Mouse (Mus musculus): Measurements from ENCODE around the gene Mtmr11.
"Not testable (repeated sequence)": the region's sequence is repeated elsewhere in the genome, so short reads cannot be mapped to it uniquely, and the experiment has no call there.

The Mtmr11 gene

DNA sequence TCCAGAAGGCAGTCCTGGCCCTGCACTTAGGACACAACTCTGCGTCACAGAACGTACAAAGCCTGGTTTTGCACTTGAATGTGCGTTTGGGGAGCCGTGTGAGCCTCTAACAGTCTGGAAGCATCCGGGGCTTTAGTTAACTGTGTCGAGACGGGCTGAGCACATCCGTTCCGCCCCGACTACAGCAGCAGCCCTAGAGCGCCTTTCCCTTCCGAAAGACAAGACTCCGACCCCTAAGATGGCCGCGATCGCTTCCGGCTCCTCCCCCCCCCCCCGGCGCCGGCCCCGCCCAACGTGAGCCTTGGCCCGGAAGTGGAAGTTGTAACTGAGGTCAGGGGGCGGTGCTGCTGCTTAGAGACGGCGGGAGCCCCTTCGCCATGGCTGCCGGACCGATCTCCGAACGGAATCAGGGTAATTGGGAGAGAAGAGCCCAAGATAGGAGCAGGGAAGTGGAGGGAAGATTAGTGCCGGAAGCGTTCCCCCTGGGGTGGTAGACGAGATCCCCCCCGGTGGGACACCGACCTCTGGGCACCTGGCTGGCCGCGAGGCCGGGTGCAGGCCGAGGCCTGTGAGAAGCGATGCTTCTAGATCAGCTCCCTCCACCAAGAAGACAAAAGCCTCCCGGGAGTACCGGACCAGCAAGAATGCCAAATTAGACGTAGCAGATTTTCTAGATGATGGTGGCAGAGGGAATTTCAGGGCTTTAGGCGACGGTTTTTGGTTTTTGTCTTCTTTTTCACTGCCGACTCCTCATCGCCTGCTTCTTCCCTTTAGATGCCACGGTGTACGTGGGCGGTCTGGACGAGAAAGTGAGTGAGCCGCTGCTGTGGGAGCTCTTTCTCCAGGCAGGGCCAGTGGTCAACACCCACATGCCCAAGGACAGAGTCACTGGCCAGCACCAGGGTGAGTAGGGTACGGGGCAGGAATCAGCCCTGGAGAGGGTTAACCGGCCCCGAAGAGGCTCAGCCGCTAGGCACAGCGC is 10.7 kb downstream of the Mtmr11 start, which contains the start of gene Sf3b4:
Gene Sf3b4, plus strand, starts transcription at position 136 of the 982 bp plus-strand sequence.
- peak; percentile 62 to 70 for DNase-seq (ENCODE audit: low spot score in 2 of 2)

DNA sequence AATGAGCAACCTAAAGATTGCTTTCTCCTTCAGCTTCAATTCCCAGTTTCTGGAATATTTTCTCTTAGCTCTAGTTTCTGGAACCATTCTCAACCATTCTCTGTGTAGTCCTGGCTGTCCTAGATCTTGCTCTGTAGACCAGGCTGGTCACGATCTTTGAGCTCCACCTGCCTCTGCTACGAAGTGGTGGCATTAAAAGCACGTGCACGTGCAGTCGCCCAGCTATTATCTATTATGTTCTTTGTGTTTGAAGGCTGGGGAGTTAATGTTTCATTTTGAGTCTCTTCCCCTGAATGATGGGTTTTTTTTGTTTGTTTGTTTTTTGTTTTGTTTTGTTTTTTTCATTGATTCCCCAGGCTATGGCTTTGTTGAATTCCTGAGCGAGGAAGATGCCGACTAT is 11.4 kb downstream of the Mtmr11 start:
- DNase-seq (ENCODE audit: low spot score in 2 of 2), result no peak

DNA sequence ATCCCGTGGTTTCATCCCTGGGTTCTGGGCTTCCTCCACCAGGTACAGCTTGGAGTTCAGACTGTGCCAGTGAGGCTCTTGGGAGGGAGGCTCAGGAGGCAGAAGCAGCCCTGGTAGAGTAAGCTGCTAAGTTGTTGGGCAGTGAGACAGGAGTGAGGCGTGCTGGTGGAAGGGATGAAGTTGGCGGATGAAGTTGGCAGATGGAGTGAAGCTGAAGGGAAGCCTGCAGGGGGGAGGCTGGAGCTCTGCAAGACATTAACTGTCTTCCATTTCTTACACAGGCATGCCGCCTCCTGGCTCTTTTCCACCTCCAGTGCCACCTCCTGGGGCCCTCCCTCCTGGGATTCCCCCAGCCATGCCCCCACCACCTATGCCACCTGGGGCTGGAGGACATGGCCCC is 12.2 kb downstream of the Mtmr11 start:
- DNase-seq (ENCODE audit: low spot score in 2 of 2), result not testable (repeated sequence)

DNA sequence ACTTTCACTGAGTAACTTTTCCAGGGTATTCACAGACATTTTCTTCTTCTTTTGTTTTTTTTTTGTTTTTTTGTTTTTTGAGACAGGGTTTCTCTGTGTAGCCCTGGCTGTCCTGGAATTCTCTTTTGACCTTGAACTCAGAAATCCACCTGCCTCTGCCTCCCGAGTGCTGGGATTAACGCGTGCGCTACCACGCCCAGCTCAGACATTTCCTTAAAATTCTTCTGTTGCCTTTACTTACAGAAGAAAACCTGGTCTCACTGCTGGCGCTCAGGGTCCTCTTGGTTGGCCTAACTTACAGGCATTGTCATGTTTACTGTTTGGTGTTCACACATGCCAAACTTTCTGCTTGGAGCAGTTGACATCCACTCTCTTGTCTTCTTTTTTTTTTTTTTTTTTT is 13.4 kb downstream of the Mtmr11 start:
- no peak for DNase-seq (ENCODE audit: low spot score in 2 of 2)

DNA sequence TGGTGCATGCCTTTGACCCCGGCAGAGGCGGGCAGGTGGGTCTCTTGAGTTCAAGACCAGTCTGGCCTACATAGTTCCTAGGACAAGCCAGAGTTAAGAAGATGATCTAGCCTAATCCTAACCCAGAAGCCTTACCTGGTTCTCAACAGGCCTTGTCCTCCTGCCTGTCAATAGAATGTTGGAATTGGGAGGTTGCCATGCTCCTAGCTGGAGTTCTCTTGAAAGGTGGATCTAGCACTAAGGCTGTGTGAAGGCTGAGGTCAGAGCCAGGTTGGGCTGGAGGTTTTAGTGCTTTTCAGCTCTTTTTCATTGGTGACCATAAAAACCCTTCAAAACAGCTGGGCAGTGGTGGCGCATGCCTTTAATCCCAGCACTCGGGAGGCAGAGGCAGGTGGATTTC is 16.6 kb downstream of the Mtmr11 start:
- no peak for DNase-seq (ENCODE audit: low spot score in 2 of 2)

DNA sequence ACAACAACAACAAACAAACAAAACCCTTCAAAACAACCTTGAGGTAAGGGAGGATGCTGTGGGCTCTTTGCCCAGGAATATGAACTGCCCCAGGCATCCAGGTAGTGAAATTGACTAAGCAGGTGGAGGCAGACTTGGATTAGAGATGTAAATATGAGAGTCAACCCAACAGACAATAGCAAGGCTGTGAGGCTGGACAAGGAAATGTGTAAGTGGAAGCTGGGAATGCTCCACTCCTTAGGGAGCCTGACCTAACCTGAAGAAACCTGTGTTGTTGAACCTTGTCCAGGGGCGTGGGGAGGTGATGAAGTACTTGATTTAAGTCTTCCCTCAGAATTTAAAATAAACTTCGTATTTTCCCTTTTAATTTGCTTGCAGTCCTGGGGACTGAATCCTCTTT is 17.1 kb downstream of the Mtmr11 start:
- no peak for DNase-seq (ENCODE audit: low spot score in 2 of 2)

DNA sequence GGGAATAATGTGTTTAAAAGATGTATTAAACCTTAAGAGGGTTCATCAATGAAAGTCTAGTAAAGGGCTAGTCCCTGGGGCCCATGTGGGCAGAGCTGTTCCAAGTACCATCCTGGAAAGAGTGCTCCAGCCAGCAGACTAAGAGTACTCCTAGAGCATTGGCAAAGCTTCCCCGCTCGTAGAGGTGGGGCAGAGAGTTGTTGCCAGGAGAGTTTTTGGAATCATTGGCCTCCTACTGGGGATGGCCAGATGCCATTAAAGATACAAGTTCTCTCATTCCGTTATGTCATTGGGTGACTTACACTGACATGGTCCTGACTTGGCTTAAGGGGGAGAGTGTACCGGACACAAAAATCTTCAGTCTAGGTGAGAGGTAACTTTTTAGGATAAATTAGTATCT is 17.7 kb downstream of the Mtmr11 start:
- DNase-seq (ENCODE audit: low spot score in 2 of 2), result no peak

DNA sequence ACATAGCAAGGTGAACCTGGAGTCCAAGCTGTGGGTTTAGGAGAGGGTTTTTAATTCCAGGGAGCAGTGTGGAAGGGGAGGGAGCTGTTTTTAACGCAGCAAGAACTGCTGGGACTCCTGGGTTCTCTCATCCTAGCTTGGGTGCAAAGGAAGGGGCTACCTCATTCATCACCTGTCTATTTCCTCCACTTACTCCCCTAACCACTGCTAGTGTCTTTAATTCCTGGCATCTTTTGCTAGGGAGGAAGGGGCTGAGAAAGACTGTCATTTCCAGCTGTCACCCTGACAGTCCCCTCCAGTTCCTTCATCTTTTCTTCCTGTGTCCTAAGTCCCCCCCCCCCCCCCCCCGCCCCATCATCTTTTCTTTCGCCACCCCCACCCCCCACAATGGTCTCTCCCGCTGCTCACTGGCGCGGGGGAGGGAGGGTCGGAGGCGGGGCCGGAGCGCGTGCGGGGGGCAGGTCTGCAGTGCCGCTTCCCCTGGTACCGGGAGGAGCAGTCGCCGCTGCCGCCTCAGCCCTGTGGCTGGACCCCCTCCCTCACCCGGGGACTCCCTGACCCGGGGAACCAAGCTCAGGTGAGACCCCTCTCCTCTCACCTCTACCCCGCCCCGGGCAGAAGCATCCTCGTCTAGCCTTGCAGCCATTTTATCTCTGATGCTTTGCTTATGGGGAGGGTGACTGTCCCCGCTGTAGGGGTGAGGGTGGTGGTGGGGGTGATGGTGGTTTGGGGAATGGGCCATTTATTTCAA is 19.1 kb downstream of the Mtmr11 start, which contains the start of gene Sv2a:
Gene Sv2a, plus strand, starts transcription at position 425 of the 751 bp plus-strand sequence.
- DNase-seq (ENCODE audit: low spot score in 2 of 2), result no peak

DNA sequence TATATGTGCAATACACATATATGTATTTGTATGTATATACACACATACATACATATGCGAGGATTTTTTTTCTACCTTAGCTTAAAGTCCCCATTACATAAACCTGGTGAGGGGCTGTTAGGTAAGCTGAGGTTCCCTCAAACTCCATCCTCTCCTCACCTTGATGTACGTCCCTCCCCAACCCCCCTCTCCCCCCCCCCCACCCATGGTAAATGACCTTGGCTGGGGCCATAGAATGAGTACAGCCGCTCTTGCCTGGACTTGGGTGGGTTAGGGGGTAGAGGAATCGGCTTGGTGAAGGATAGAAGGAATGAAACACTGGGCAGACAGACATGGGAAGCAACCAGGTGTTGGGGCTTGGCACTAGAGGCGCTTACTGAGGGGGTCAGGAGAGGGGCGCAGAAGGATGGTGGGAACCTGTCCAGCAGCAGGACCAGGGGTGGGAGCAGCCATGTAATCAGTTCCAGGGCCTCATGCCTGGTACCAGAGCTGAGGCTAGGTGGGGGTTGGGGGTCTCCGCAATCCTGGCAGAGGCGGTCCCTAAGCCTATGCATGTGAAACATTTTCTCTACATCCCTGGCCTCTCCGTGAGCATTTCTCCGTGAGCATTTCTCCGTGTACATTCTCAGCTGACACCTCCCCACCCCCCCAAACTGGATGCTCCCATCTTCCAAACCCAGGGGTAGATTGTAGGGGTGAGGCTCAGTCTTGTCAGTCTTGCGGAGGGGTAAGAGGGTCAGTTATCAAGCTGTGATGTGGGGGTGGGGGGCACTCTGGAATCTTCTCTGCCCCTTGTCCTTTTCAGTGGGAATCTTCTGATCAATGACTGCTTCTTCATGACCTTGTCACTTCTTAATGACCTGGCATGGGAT is 19.9 kb downstream of the Mtmr11 start:
- no peak for DNase-seq (ENCODE audit: low spot score in 2 of 2)

DNA sequence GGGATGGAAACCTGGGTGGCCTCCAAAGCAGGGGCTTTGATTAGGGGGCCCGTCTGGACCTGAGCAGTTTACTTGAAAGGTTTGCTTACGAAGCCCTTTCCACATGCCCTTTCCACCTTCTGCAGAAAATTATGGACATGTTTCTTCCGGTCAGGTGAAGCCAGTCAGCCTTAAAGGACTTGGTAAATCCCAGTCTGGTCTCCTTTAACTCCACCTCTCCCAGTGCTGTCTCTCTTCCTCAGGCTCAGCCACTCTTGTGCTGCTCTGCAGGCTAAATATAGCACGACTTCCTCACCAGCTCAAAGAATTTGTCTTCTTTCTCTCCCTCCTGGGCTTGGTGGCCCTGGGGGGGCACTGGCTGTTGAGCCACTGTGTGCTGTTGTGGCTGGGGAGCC is 20.6 kb downstream of the Mtmr11 start:
- no peak for DNase-seq (ENCODE audit: low spot score in 2 of 2)

DNA sequence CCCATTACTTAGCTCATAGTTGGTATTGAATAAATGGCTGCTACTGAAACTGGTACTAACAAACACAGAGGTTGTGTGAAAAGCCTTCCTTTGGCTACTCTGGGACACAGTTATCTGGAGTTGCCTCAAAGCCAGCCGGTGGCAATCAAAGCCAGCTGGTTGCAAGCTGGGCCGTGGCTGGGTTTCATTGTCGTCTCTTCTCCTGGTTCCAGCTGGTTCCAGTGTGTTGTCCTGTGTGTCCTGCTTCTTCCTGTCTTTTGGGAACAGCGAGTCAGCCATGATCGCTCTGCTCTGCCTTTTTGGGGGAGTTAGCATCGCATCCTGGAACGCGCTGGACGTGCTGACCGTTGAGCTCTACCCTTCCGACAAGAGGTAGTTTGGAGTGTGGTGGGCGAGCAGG is 31.2 kb downstream of the Mtmr11 start:
- no peak for DNase-seq (ENCODE audit: low spot score in 2 of 2)

DNA sequence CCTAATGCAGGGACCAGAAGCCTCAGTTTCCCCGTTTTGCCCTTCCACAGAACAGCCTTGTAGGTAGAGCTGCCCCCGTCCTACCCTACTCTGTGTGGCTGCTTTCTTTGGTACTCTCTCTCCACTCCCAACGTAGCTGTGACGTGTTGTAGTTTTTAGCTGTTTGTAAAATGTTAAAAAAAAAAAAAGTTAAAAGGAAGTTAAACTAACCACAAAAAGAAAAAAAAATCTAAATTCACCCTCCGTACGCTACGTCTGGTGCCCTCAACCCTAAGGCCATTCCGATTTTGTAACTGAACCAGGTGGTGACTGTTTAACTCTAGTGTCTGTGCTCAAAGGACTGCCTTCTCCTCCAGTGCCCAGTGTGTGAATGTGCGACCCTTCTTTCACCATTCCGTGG is 33.2 kb downstream of the Mtmr11 start:
- DNase-seq (ENCODE audit: low spot score in 2 of 2), result no peak

DNA sequence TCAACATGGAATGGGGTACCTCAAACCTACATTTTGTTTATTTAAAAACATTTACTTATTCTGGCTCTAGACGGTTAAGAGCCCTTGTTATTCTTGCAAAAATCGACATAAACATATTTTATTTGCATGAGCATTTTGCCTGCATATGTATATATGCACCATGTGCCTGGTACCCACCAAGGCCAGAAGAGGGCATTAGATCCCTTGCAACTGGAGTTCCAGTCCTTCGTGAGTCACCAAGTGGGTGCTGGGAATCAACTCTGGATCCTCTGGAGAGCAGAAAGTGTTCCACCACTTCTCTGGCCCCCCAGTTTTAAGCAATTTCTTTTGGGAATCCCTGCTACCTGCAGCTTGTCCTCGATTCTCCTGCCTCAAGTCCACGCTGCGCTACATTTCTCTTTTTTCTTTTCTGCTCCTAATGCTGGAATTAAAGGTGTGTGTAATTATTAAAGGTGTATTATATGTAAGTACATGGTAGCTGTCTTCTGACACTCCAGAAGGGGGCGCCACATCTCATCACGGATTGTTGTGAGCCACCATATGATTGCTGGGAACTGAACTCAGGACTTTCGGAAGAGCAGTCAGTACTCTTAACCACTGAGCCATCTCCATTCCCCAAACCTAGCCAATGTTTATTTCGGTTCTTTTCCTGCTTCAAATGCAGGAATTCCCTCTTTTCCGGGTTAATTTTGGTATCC is 34.0 kb downstream of the Mtmr11 start:
- DNase-seq (ENCODE audit: low spot score in 2 of 2), result no peak

DNA sequence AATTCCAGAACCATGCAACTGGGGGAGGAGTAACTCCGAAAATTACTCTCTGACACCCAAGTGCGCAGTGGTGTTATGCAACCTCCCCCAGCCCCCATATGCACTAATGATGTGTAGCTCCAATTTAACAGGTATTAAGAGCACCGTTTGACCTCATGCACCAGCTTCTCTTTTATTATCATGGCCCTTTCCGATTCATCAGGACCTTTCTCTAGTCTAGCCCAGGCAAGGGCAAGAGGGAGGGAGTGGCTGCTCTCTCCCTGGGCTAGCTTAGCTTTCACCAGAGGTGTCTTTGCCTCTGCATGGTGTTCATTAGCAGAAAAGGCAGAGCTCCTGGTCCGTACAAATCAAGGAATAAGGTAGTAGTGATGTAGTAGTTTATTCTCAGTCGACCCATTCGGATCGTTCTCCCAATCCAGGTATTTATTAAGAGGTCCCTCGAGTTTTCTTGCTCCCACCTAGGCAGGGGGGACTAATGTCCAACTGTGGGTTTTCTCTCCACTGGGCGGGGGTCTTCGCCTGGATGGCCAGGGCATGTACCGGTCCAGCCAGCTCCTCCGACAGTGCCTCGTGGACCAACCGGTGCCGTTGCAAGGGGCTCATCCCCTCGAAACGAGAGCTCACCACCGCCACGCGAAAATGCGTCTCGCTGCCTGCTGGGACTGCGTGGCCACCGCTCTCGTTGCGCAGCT is 34.8 kb downstream of the Mtmr11 start:
- DNase-seq (ENCODE audit: low spot score in 2 of 2), result no peak

DNA sequence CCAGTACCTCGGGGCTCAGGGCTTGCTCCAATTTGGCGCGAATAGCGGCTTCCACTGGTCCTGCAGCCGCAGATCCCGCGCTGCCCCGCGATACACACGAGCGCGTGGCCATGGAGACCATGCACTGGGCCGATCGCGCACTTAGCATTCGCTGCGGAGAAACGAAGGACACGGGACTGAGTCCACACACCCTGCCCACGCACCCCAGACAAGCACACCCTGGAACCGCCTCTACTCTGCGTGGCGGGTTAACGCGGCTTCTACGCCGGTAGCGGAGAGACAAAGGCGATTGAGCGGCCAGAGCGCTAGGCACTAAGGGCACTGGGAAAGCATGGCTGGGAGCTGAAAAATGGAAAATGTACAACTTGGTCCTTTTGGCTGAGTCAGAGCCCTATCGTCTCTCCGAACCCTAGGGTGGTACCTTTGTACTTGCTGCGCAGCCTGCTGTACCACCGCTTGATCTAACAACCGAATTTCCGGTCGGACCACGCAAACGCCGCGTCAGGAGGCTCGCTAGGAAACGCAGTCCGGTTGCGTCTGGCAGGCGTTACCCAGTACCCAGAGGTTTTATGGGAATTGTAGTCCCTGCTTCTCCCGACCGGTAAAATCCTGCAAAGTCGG is 35.4 kb downstream of the Mtmr11 start:
- peak; percentile 80 to 89 for DNase-seq (ENCODE audit: low spot score in 2 of 2)

DNA sequence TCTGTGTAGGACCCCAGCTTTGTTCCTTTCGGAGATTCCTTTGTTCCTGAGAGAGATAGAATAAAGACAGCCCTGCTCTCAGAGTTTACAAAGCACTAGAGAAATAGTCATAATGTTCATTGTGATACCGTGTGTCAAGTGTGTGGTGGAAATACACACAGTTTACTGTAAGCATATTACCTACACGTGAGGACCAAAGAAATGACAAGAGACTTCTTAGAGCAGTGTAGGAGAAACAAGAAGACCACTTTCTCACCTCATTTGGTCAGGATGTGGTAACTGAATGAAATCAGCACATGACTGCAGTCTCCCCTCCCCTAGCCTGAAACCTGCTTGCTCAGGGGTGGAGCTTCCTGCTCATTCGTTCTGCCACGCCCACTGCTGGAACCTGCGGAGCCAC is 36.4 kb downstream of the Mtmr11 start:
- no peak for DNase-seq (ENCODE audit: low spot score in 2 of 2)

DNA sequence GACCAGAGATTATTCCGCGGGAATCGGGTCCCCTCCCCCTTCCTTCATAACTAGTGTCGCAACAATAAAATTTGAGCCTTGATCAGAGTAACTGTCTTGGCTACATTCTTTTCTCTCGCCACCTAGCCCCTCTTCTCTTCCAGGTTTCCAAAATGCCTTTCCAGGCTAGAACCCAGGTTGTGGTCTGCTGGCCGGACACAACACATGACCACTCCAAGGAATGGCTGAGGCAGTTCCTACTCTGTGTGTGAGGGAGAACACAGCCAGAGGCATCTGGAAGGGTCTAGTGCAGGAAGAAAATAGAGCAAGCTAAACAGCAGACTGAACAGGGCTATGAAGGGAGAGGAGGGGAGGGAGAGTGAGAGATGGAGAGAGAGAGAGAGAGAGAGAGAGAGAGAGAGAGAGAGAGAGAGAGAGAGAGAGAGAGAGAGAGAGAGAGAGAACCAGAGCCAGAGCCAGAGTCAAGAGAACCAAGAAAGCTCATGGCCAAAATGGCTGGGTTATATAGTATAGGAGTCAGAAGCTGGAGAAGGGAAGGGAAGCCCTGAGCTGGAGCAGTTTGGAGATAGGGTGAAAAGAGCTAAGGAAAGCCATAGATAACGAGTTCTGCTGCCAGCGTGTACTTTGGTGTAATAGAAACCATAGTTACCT is 36.9 kb downstream of the Mtmr11 start:
- DNase-seq (ENCODE audit: low spot score in 2 of 2), result not testable (repeated sequence)

DNA sequence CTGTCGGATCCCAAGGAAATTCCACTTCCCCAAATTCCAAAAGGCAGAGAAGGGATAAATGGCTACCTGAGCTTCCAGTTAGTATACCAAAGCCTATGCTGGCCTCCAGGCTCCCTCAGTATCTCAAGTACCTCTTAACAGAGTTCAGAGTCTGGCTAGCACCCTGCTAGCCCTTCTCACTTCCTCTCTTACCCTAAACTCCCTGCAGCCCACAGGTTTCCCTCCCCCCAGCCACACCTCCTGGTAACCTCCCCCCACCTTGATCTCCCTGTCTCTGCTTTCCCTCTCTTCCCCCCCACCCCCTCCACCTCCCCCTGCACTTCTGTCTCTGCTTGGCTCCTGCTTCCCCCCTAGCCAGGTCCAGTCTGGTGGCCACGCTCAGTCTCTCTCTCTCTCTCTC is 37.9 kb downstream of the Mtmr11 start:
- no peak for DNase-seq (ENCODE audit: low spot score in 2 of 2)

DNA sequence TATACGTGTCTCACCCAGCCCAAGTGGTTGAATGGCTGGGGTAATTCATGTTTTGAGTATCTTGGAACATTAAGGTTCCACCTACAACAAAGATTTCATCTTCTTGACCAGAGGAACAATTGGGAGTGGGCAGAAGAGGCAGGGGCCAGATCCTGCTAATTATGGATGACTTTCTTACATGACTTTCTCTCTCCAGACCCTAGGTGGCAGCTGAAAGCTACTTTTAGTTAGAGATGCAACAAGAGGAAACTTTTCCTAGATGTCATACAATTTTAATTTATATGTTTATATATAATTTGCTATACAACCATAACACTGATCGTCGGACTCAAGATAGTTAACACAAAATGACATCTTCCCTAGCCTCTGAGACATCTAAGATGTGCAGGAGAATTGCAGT is 46.0 kb downstream of the Mtmr11 start:
- no peak for DNase-seq (ENCODE audit: low spot score in 2 of 2)

DNA sequence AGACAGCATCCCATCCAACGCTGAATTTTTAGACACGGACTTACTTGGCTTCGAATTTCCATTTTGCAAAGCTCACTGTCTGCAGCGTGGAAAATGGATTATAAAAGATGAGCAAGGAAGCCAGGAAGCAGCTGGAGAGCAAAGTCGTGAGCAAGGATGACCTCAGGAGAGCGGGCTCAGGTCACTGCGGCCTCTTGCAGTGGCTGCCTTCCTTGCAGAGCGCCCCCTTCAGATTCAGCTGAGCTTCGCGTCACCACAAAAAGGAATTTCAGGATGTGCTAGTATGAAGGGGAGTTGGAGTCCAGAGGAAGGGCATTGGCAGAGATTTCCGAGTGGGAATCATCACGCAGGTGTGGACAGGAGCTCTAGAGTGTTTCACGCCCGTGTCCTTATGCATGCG is 47.4 kb downstream of the Mtmr11 start:
- no peak for DNase-seq (ENCODE audit: low spot score in 2 of 2)
